Mouse (Mus musculus): ENCODE measurements around the gene H60b. TPM values are rescaled to one million over a fixed set of nuclear protein-coding genes. Genes with fewer than 3 reads are reported as not detected.
"Not testable (repeated sequence)": the region's sequence is repeated elsewhere in the genome, so short reads cannot be mapped to it uniquely, and the experiment has no call there.

The H60b gene
- 0.27 and 0.56 TPM in 2 replicates for polyA plus RNA-seq (2015; fragmentation: Nextera tagmentation; extraction: Ambion mirVana)

GRCm38 (mm10) chr10:22158310-22158999 is at the start of gene H60b, which contains the start of gene Raet1e:
TSS of gene H60b (plus strand) at chr10:22158586.
TSS of gene Raet1e (plus strand) at chr10:22158569.
- peak; percentile 83 for ATAC-seq (replicated peaks; ENCODE audit: extremely low read depth, insufficient read depth, low FRiP score)
- not testable (repeated sequence) for H3K27ac ChIP-seq (ENCODE audit: low read length); H3K9me3 ChIP-seq (replicated peaks; ENCODE audit: control insufficient read depth, low read length); H3K4me1 ChIP-seq (ENCODE audit: control insufficient read depth, insufficient read depth, low read length); H3K36me3 ChIP-seq (ENCODE audit: control insufficient read depth, insufficient read depth); H3K9ac ChIP-seq (ENCODE audit: low read length)
- H3K4me3 ChIP-seq (ENCODE audit: low read length), result peak within 1 kb of the TSS; percentile 54
- H3K27me3 ChIP-seq (ENCODE audit: control insufficient read depth, insufficient read depth, low read length), result peaks cover 37% of the 10 kb centered on the region
- under 1% methylated on average over 48 of the region's 48 CpGs for WGBS
- H3K4me2 ChIP-seq (ENCODE audit: low read depth, low read length), result peak within 1 kb of the TSS; percentile 68

GRCm38 (mm10) chr10:22140665-22141280 is 17.6 kb upstream of the H60b start:
- WGBS, result 1% methylated on average over 19 of the region's 19 CpGs
- H3K36me3 ChIP-seq (ENCODE audit: control insufficient read depth, insufficient read depth), result no peaks in the 10 kb centered on the region
- H3K4me2 ChIP-seq (ENCODE audit: low read depth, low read length), result peak overlapping the region; percentile 71
- H3K9ac ChIP-seq (ENCODE audit: low read length), result peak overlapping the region; percentile 60
- no peaks in the 10 kb centered on the region for H3K27me3 ChIP-seq (ENCODE audit: control insufficient read depth, insufficient read depth, low read length)
- peak overlapping the region; percentile 49 for H3K4me3 ChIP-seq (ENCODE audit: low read length)
- peak; percentile 43; the same call in 1 of the 2 replicates for ATAC-seq (replicated peaks; ENCODE audit: extremely low read depth, insufficient read depth, low FRiP score)
- H3K27ac ChIP-seq (ENCODE audit: low read length), result no peak overlapping the region
- H3K4me1 ChIP-seq (ENCODE audit: control insufficient read depth, insufficient read depth, low read length), result no peaks in the 10 kb centered on the region
- H3K9me3 ChIP-seq (replicated peaks; ENCODE audit: control insufficient read depth, low read length), result no peaks in the 10 kb centered on the region

DNA sequence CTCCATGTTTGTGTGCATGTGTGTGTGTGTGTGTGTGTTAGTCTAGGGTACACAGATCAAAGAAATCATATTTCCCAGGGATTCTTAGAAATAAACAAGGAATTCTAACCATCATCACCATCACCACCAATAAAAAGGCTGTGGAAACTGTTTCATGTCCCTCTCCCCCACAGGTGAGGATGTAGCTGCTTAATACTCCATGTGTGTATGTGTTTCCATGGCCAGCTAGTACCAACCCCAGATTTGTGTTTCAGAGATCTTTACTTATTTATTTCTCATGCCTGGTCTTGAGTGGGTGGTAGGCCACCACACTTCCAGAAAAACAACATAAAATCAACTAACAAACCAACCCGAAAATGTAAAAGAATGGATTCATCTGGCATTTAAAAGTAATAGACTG is 16.2 kb upstream of the H60b start:
- H3K4me2 ChIP-seq (ENCODE audit: low read depth, low read length), result not testable (repeated sequence)
- 90% methylated on average over 1 of the region's 1 CpGs for WGBS

GRCm38 (mm10) chr10:22142926-22143325 is 15.5 kb upstream of the H60b start:
- H3K4me3 ChIP-seq (ENCODE audit: low read length), result no peak overlapping the region

More for the DNA sequence above, 16.2 kb upstream of the H60b start:
- not testable (repeated sequence) for ATAC-seq (replicated peaks; ENCODE audit: extremely low read depth, insufficient read depth, low FRiP score); H3K27me3 ChIP-seq (ENCODE audit: control insufficient read depth, insufficient read depth, low read length); H3K27ac ChIP-seq (ENCODE audit: low read length); H3K4me3 ChIP-seq (ENCODE audit: low read length); H3K36me3 ChIP-seq (ENCODE audit: control insufficient read depth, insufficient read depth); H3K4me1 ChIP-seq (ENCODE audit: control insufficient read depth, insufficient read depth, low read length); H3K9me3 ChIP-seq (replicated peaks; ENCODE audit: control insufficient read depth, low read length); H3K9ac ChIP-seq (ENCODE audit: low read length)

DNA sequence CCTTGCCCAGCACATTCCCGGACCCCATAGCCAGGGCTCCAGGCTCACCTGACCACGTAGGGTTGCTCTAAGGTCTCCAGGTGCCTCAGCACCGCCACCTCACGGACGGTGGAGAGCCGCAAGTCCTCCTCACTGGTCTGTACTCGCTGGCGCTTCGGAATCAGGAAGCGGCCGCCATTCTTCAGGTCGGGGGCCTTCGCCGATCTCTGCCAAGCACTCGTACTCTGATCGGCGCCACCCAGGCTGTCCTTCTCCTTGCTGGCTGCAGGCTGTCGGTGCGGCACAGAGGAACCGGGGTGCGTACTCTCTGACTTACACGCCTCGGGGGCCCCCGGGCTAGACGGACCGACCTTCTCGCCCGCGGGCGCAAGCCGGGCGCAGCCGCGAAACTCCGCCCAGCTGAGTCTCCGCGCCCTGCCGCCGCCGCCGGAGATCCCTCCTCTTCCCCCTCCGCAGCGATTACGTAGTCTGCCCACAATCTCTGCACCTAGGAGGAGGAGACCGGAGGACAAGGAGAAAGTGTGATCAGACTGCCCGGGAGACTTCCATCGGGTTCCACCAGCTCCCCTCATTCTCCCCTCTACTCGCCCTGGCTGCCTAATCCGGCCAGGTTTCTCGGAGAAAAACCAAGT is 9.8 kb upstream of the H60b start:
- under 1% methylated on average over 50 of the region's 50 CpGs for WGBS

More at GRCm38 (mm10) chr10:22142926-22143325, 15.5 kb upstream of the H60b start:
- H3K27me3 ChIP-seq (ENCODE audit: control insufficient read depth, insufficient read depth, low read length), result no peaks in the 10 kb centered on the region
- no peaks in the 10 kb centered on the region for H3K4me1 ChIP-seq (ENCODE audit: control insufficient read depth, insufficient read depth, low read length)
- no peak for ATAC-seq (replicated peaks; ENCODE audit: extremely low read depth, insufficient read depth, low FRiP score)
- no peak overlapping the region for H3K9ac ChIP-seq (ENCODE audit: low read length)
- no peak overlapping the region for H3K4me2 ChIP-seq (ENCODE audit: low read depth, low read length)
- H3K36me3 ChIP-seq (ENCODE audit: control insufficient read depth, insufficient read depth), result no peaks in the 10 kb centered on the region
- no peaks in the 10 kb centered on the region for H3K9me3 ChIP-seq (replicated peaks; ENCODE audit: control insufficient read depth, low read length)
- WGBS, result 72% methylated on average over 5 of the region's 5 CpGs
- H3K27ac ChIP-seq (ENCODE audit: low read length), result no peak overlapping the region

GRCm38 (mm10) chr10:22149073-22149690 is 9.2 kb upstream of the H60b start, which contains the start of gene E030030I06Rik:
TSS of gene E030030I06Rik (minus strand) at chr10:22149270.
- no peaks in the 10 kb centered on the region for H3K9me3 ChIP-seq (replicated peaks; ENCODE audit: control insufficient read depth, low read length)
- peak within 1 kb of the TSS; percentile 81 for H3K9ac ChIP-seq (ENCODE audit: low read length)
- peaks cover 18% of the 10 kb centered on the region for H3K27me3 ChIP-seq (ENCODE audit: control insufficient read depth, insufficient read depth, low read length)
- H3K4me1 ChIP-seq (ENCODE audit: control insufficient read depth, insufficient read depth, low read length), result peaks cover 11% of the 10 kb centered on the region
- WGBS, result under 1% methylated on average over 37 of the region's 37 CpGs
- H3K36me3 ChIP-seq (ENCODE audit: control insufficient read depth, insufficient read depth), result no peaks in the 10 kb centered on the region
- H3K27ac ChIP-seq (ENCODE audit: low read length), result 0 out of 2 replicates have a peak within 1 kb of the TSS, but pooled peaks have one; percentile 36
- ATAC-seq (replicated peaks; ENCODE audit: extremely low read depth, insufficient read depth, low FRiP score), result peak; percentile 38
- peak within 1 kb of the TSS; percentile 99 for H3K4me2 ChIP-seq (ENCODE audit: low read depth, low read length)
- H3K4me3 ChIP-seq (ENCODE audit: low read length), result peak within 1 kb of the TSS; percentile 76

More for the DNA sequence above, 9.8 kb upstream of the H60b start:
- Histone ChIP-seq H3K27ac (ENCODE audit: low read length) (0 out of 2 replicates have a peak overlapping the region, but pooled peaks have one; percentile 36), H3K4me1 (ENCODE audit: control insufficient read depth, insufficient read depth, low read length) (peaks cover 11% of the 10 kb centered on the region), H3K27me3 (ENCODE audit: control insufficient read depth, insufficient read depth, low read length) (peaks cover 18% of the 10 kb centered on the region), H3K4me3 (ENCODE audit: low read length) (peak overlapping the region; percentile 76), H3K36me3 (ENCODE audit: control insufficient read depth, insufficient read depth) (no peaks in the 10 kb centered on the region), H3K9me3 (replicated peaks; ENCODE audit: control insufficient read depth, low read length) (no peaks in the 10 kb centered on the region), H3K4me2 (ENCODE audit: low read depth, low read length) (peak overlapping the region; percentile 99), H3K9ac (ENCODE audit: low read length) (peak overlapping the region; percentile 81)
- peak; percentile 85 for ATAC-seq (replicated peaks; ENCODE audit: extremely low read depth, insufficient read depth, low FRiP score)

DNA sequence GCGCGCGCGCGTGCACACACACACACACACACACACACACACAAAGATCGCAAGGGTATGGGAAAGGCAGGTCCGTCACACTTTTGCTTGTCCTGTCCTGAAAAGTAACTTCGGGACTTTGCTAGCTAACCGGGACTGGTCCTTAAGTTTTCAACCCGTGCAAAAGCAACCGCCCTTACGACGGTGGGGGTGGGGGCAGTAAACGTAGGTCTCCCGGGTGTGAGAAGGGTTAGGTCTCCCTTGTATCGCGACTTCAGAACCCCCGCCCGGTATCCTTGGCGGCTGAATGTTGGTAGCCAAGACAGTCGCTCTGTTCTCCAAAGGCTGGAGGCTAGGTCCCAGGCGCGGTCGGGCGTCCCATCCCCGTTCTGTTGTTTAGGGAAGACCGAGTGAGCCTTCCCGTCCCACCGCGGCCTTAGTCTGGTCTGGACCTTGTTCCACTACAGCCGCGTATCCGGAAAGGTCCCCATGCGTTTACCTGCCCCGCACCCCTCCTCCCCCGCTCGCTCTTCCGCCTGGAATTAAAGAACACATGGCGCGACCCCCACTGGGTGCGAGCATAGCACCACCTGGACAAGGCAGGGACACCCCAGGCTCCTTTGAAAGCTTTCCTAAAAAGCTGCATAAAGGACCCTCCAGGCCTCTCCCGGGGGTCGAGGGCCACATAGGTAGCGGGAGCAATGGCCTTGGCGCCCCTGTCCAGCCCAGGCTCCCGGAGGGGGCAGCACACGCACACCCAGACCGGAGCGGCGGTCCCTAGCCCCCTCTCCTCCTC is 8.5 kb upstream of the H60b start:
- no peak for ATAC-seq (replicated peaks; ENCODE audit: extremely low read depth, insufficient read depth, low FRiP score)
- H3K4me3 ChIP-seq (ENCODE audit: low read length), result peak overlapping the region; percentile 76
- under 1% methylated on average over 50 of the region's 50 CpGs for WGBS
- H3K36me3 ChIP-seq (ENCODE audit: control insufficient read depth, insufficient read depth), result no peaks in the 10 kb centered on the region
- peak overlapping the region; percentile 81 for H3K9ac ChIP-seq (ENCODE audit: low read length)
- H3K27me3 ChIP-seq (ENCODE audit: control insufficient read depth, insufficient read depth, low read length), result peaks cover 18% of the 10 kb centered on the region
- peak overlapping the region; percentile 99 for H3K4me2 ChIP-seq (ENCODE audit: low read depth, low read length)
- H3K9me3 ChIP-seq (replicated peaks; ENCODE audit: control insufficient read depth, low read length), result no peaks in the 10 kb centered on the region
- no peak overlapping the region for H3K27ac ChIP-seq (ENCODE audit: low read length)
- peaks cover 13% of the 10 kb centered on the region for H3K4me1 ChIP-seq (ENCODE audit: control insufficient read depth, insufficient read depth, low read length)

GRCm38 (mm10) chr10:22150593-22150992 is 7.8 kb upstream of the H60b start:
- WGBS, result under 1% methylated on average over 27 of the region's 27 CpGs
- no peaks in the 10 kb centered on the region for H3K9me3 ChIP-seq (replicated peaks; ENCODE audit: control insufficient read depth, low read length)
- H3K36me3 ChIP-seq (ENCODE audit: control insufficient read depth, insufficient read depth), result no peaks in the 10 kb centered on the region
- no peak for ATAC-seq (replicated peaks; ENCODE audit: extremely low read depth, insufficient read depth, low FRiP score)
- H3K27me3 ChIP-seq (ENCODE audit: control insufficient read depth, insufficient read depth, low read length), result peaks cover 24% of the 10 kb centered on the region
- peak overlapping the region; percentile 29; the same call in 1 of the 2 replicates for H3K9ac ChIP-seq (ENCODE audit: low read length)
- H3K27ac ChIP-seq (ENCODE audit: low read length), result no peak overlapping the region
- peak overlapping the region; percentile 76 for H3K4me3 ChIP-seq (ENCODE audit: low read length)
- H3K4me1 ChIP-seq (ENCODE audit: control insufficient read depth, insufficient read depth, low read length), result peaks cover 13% of the 10 kb centered on the region
- peak overlapping the region; percentile 99 for H3K4me2 ChIP-seq (ENCODE audit: low read depth, low read length)

Measured in heart, embryonic 16.5 days (tissue).